Mouse (Mus musculus) left cerebral cortex, postnatal 10 days (tissue): Measurements from ENCODE around the gene Fcer1g. TPM values are rescaled to one million over a fixed set of nuclear protein-coding genes. Genes with fewer than 3 reads are reported as not detected.
"Not testable (repeated sequence)": the region's sequence is repeated elsewhere in the genome, so short reads cannot be mapped to it uniquely, and the experiment has no call there.

Experiments used
- DNase-seq, 2 experiments: peaks; one replicate each; pipeline ENCODE4 v3.0.0; 2021 to 2022; ENCODE audit warnings: low spot score in 2 of 2, mixed read lengths in 1 of 2; ENCODE audit errors: extremely low spot score in 1 of 2
- intact Hi-C: fragments of 180-260 bp; cut with DNase I; formaldehyde crosslinking; loops from one replicate; pipeline ENCODE4 v1.15.1; 2025
- total RNA-seq, 2 experiments: library from RNA; stranded (reverse); gene quantifications; 2 replicates each; pipeline ENCODE4 v1.2.3; 2021

The Fcer1g gene
- total RNA-seq, 2 experiments from 2014 or later: 11.9 to 13.4 TPM

GRCm38 (mm10) chr1:171248386-171249226 lies 14.4 kb upstream of the Fcer1g start:
- no peak for DNase-seq
- intact Hi-C loops: no loop called here

GRCm38 (mm10) chr1:171247916-171248315 lies 13.8 kb upstream of the Fcer1g start:
- intact Hi-C loops: loop anchor here (2.0 kb wide), 1 partner anchor 25 kb away; the partner anchor contains the start of gene Tomm40l
- DNase-seq: no peak

GRCm38 (mm10) chr1:171247453-171247841 lies 13.3 kb upstream of the Fcer1g start:
- intact Hi-C loops: loop anchor here (2.0 kb wide), 1 partner anchor 25 kb away; the partner anchor contains the start of gene Tomm40l
- no peak for DNase-seq

- DNase-seq: peak; percentile 97 to 98
- intact Hi-C loops: loop anchor here (2.0 kb wide), 1 partner anchor 24 kb away; the partner anchor contains the start of gene Tomm40l
These were observed 12.7 kb upstream of the Fcer1g start for GRCm38 (mm10) chr1:171246709-171247452.

GRCm38 (mm10) chr1:171245353-171245752 lies 11.2 kb upstream of the Fcer1g start:
- no peak for DNase-seq
- intact Hi-C loops: no loop called here

GRCm38 (mm10) chr1:171241952-171242351 lies 7.8 kb upstream of the Fcer1g start:
- DNase-seq, intact Hi-C loops: not testable (repeated sequence)

- intact Hi-C loops: no loop called here
- no peak for DNase-seq
These were observed 6.7 kb upstream of the Fcer1g start for GRCm38 (mm10) chr1:171240911-171241310.

GRCm38 (mm10) chr1:171239992-171240744 lies 6.0 kb upstream of the Fcer1g start:
- intact Hi-C loops: no loop called here

GRCm38 (mm10) chr1:171238463-171238862 lies 4.3 kb upstream of the Fcer1g start:
- DNase-seq: peak in 1 of 2 experiments; percentile 69
- intact Hi-C loops: no loop called here

More at GRCm38 (mm10) chr1:171239992-171240744, 6.0 kb upstream of the Fcer1g start:
- no peak for DNase-seq

GRCm38 (mm10) chr1:171237438-171237837 lies 3.3 kb upstream of the Fcer1g start:
- DNase-seq: no peak
- intact Hi-C loops: no loop called here

GRCm38 (mm10) chr1:171235791-171236190 lies 1.6 kb upstream of the Fcer1g start:
- intact Hi-C loops: no loop called here

GRCm38 (mm10) chr1:171234538-171234937 lies 373 bp upstream of the Fcer1g start:
- DNase-seq: no peak
- intact Hi-C loops: no loop called here

More at GRCm38 (mm10) chr1:171235791-171236190, 1.6 kb upstream of the Fcer1g start:
- DNase-seq: no peak

GRCm38 (mm10) chr1:171232800-171233730 lies 1.1 kb downstream of the Fcer1g start:
- DNase-seq: no peak
- intact Hi-C loops: no loop called here

- DNase-seq: no peak
- intact Hi-C loops: no loop called here
These were observed 1.8 kb downstream of the Fcer1g start for GRCm38 (mm10) chr1:171232348-171232747.

GRCm38 (mm10) chr1:171231844-171232243 lies 2.3 kb downstream of the Fcer1g start:
- intact Hi-C loops: no loop called here
- no peak for DNase-seq

- intact Hi-C loops: no loop called here
- no peak for DNase-seq
These were observed 4.0 kb downstream of the Fcer1g start for GRCm38 (mm10) chr1:171230215-171230614.

- intact Hi-C loops: no loop called here
- no peak for DNase-seq
These were observed 4.4 kb downstream of the Fcer1g start for GRCm38 (mm10) chr1:171229750-171230149.

GRCm38 (mm10) chr1:171227879-171228278 lies 6.3 kb downstream of the Fcer1g start:
- no peak for DNase-seq
- intact Hi-C loops: no loop called here
